Mouse (Mus musculus) limb, embryonic 14.5 days (tissue): Measurements from ENCODE around the gene Slc13a5. TPM values are rescaled to one million over a fixed set of nuclear protein-coding genes. Genes with fewer than 3 reads are reported as not detected.

Experiments used
- ATAC-seq: fragments of 200-750 bp; cut with Nextera tagmentation; 2 replicates; pipeline ENCODE4 v1.8.0; 2017; ENCODE audit warnings: low read depth, moderate number of reproducible peaks, moderate TSS enrichment; ENCODE audit not compliant: low FRiP score
- DNase-seq: peaks from one replicate; pipeline ENCODE4 v3.0.0-alpha.2; 2015; ENCODE audit warnings: low spot score
- H3K27ac ChIP-seq: fragments of 300-500 bp; sonication (generic); replicated peaks from 2 replicates; pipeline ENCODE4 v1.5.1; 2014; ENCODE audit warnings: low read depth, mild to moderate bottlenecking, low read length, moderate library complexity, mixed read lengths
- H3K27me3 ChIP-seq: fragments of 300-500 bp; sonication (generic); 2 replicates; pipeline ENCODE4 v1.6.1; 2014; ENCODE audit warnings: low read length, mixed read lengths; ENCODE audit not compliant: control insufficient read depth, insufficient read depth
- H3K36me3 ChIP-seq: fragments of 300-500 bp; sonication (generic); 2 replicates; pipeline ENCODE4 v1.6.1; 2014; ENCODE audit warnings: mild to moderate bottlenecking, low read length, moderate library complexity, mixed read lengths; ENCODE audit not compliant: control insufficient read depth, insufficient read depth
- H3K4me1 ChIP-seq: fragments of 300-500 bp; sonication (generic); 2 replicates; pipeline ENCODE4 v1.6.1; 2014; ENCODE audit warnings: antibody characterized with exemption, low read length, mixed read lengths; ENCODE audit not compliant: control insufficient read depth, insufficient read depth
- H3K4me2 ChIP-seq: fragments of 300-500 bp; sonication (generic); replicated peaks from 2 replicates; pipeline ENCODE4 v1.6.1; 2014; ENCODE audit warnings: low read depth, mild to moderate bottlenecking, low read length, moderate library complexity; ENCODE audit not compliant: severe bottlenecking
- H3K4me3 ChIP-seq: fragments of 300-500 bp; sonication (generic); replicated peaks from 2 replicates; pipeline ENCODE4 v1.5.1; 2014; ENCODE audit warnings: low read length
- H3K9ac ChIP-seq: fragments of 300-500 bp; sonication (generic); 2 replicates; pipeline ENCODE4 v1.6.1; 2014; ENCODE audit warnings: mild to moderate bottlenecking, low read depth, low read length, moderate library complexity; ENCODE audit not compliant: severe bottlenecking
- H3K9me3 ChIP-seq: fragments of 300-500 bp; sonication (generic); 2 replicates; pipeline ENCODE4 v1.6.1; 2016; ENCODE audit warnings: low read length; ENCODE audit not compliant: control insufficient read depth
- POLR2A ChIP-seq: fragments of 200-500 bp; IDR thresholded peaks from 2 replicates; pipeline ENCODE4 v1.8.0; 2012; ENCODE audit warnings: inconsistent platforms, mild to moderate bottlenecking, moderate library complexity, borderline replicate concordance; ENCODE audit not compliant: insufficient read depth, insufficient read length; ENCODE audit errors: extremely low read depth
- WGBS: fragments of 180-500 bp; shearing (Covaris S2); extraction: QIAGEN DNeasy Blood & Tissue Kit; methylation state at CpG from one replicate; pipeline ENCODE4 v1.1.7; 2014; 5-methylcytosine and 5-hydroxymethylcytosine counted together
- polyA plus RNA-seq, 2 experiments: library from polyadenylated mRNA; depleted of rRNA in 1 of 2; stranded (reverse) in 1 of 2; unstranded in 1 of 2; fragments of >200 nt; fragmentation: Nextera tagmentation in 1 of 2; extraction: Ambion mirVana in 1 of 2; gene quantifications; 2 replicates each; pipeline versions ENCODE4 v1.2.1 to v1.2.3; 2012 to 2014

The Slc13a5 gene
- polyA plus RNA-seq, 2 experiments = 3.0 to 5.6 TPM

DNA sequence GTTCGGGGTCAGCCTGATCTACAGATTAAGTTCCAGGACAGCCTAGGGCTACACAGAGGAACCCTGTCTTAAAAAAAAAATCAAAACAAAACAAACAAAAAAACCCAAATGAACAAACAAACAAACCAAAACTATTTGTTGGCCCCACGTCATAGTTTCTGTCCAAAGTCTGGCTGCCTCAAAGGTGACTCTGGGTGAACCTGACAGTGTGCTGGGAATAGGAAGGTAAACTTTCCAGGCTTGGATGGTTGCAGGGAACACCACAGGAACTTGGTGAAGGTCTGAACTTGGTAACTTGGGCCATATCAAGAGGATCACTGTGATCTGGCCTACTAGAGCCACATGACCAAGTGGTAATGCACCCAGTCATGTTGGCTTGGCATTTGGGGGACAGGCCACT lies 10.6 kb downstream of the Slc13a5 start:
- no peak overlapping the region for H3K4me3 ChIP-seq
- no peak overlapping the region for H3K4me2 ChIP-seq
- DNase-seq (no peak), ATAC-seq (no peak)
- no peak for TF ChIP-seq POLR2A
- no peak overlapping the region for H3K27ac ChIP-seq
- no peaks in the 10 kb centered on the region for H3K9me3 ChIP-seq
- no peaks in the 10 kb centered on the region for H3K36me3 ChIP-seq
- WGBS = 81% methylated on average over 2 of the region's 2 CpGs
- no peaks in the 10 kb centered on the region for H3K4me1 ChIP-seq
- H3K27me3 ChIP-seq = no peaks in the 10 kb centered on the region
- H3K9ac ChIP-seq = no peak overlapping the region

- Histone ChIP-seq H3K27ac (no peak overlapping the region), H3K36me3 (no peaks in the 10 kb centered on the region), H3K4me2 (no peak overlapping the region), H3K9me3 (no peaks in the 10 kb centered on the region), H3K4me3 (no peak overlapping the region), H3K9ac (no peak overlapping the region), H3K27me3 (no peaks in the 10 kb centered on the region), H3K4me1 (no peaks in the 10 kb centered on the region)
- no peak for TF ChIP-seq POLR2A
- WGBS = 93% methylated on average over 4 of the region's 4 CpGs
- DNase-seq (no peak), ATAC-seq (no peak)
Measured at GRCm38 (mm10) chr11:72255629-72256028, 11.4 kb downstream of the Slc13a5 start.

DNA sequence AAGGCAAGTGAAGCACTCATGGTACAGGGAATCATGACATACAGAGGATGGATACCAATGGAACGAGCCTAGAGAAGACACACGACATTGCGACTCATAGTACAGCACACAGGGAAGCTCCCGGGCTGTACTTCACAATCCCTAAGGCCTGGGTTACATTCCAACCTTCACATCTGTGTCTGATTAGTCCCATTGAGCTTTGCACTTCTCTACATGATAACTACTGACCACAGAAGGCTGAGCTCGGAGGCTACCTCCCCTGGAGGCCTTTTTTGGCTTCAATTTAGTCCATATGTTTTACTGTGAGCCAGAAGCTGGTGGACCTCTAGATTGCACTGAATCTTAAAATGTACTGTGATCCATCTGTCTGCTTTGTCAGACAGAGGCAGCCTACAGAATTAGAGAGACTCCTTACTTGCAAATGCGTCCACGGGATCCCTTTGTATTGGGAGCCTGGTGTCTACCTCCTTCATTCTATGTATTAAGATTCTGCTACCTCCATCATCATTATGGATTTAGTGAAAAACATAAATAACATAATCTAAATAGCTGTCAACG lies 21.7 kb downstream of the Slc13a5 start:
- TF ChIP-seq POLR2A = no peak
- DNase-seq (no peak), ATAC-seq (no peak)
- no peaks in the 10 kb centered on the region for H3K27me3 ChIP-seq
- no peak overlapping the region for H3K9ac ChIP-seq
- H3K9me3 ChIP-seq = no peaks in the 10 kb centered on the region
- H3K36me3 ChIP-seq = no peaks in the 10 kb centered on the region
- H3K4me2 ChIP-seq = no peak overlapping the region
- H3K27ac ChIP-seq = no peak overlapping the region
- 52% methylated on average over 8 of the region's 8 CpGs for WGBS
- H3K4me1 ChIP-seq = no peaks in the 10 kb centered on the region
- no peak overlapping the region for H3K4me3 ChIP-seq

DNA sequence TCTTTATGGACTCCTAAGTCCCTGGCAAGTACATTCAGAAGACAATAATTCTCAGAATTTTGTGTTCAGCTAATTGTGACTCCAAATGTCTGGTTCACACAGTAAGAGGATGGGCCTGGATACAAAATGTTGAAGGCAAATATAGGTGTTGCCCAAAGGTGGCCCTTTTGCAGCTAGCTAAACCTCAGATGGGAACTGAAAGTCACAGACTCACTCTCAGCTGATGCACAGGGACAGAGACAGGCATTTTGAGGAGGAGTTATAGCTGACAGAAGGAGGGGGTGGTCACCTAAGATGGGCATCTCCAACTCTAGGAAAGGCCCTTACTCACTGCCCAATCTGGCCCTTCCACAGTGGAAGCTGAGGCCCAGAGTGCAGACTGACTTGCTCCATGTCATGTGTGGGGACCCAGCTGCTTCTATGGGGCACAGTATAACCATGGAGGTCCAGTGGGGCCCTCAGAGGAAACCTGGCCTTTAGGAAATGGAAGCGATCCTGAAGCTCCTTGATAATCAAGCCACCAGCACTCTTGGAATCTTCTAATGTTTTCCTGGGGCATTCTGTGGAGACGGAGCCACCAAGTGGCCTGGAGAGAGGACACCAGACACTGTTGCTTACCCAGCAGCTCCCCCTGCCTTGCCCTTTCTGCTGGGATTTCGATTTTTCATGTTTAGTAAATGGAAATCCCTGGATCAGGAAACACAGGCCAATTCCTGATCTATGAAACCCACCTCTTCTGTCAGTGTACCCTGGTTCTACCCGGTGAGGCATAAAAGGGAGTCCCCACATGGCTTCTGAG lies 26.8 kb downstream of the Slc13a5 start:
- 69% methylated on average over 4 of the region's 4 CpGs for WGBS
- Histone ChIP-seq H3K9ac (no peak overlapping the region), H3K36me3 (no peaks in the 10 kb centered on the region), H3K4me3 (no peak overlapping the region), H3K27ac (no peak overlapping the region), H3K4me2 (no peak overlapping the region), H3K9me3 (no peaks in the 10 kb centered on the region), H3K27me3 (no peaks in the 10 kb centered on the region), H3K4me1 (no peaks in the 10 kb centered on the region)
- TF ChIP-seq POLR2A = no peak
- no peak for DNase-seq
- ATAC-seq = no peak

DNA sequence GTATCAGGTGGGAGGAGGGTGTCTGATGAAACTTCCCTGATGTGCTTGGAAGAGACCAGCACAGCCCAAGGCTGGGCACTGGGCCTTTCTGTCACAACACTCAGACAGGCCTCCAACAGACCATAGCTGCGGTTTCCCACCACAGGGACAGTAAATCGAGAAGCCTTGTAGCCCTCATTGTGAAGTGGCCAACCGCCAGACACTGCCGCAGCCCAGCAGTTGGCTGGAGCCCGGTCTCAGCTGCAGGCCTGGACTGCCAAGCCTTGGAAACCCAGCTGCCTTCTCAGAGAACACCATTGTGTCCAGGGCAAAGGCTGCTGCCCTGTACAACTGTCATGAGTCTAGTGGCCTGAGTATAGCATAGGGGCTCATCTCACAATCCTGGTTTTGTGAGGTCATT lies 33.0 kb downstream of the Slc13a5 start:
- TF ChIP-seq POLR2A = no peak
- no peak for ATAC-seq
- no peaks in the 10 kb centered on the region for H3K4me1 ChIP-seq
- WGBS = 62% methylated on average over 5 of the region's 5 CpGs
- H3K4me2 ChIP-seq = no peak overlapping the region
- H3K36me3 ChIP-seq = no peaks in the 10 kb centered on the region
- H3K27ac ChIP-seq = no peak overlapping the region
- no peak overlapping the region for H3K4me3 ChIP-seq
- DNase-seq = no peak
- no peaks in the 10 kb centered on the region for H3K27me3 ChIP-seq
- H3K9ac ChIP-seq = no peak overlapping the region
- no peaks in the 10 kb centered on the region for H3K9me3 ChIP-seq
